Mouse (Mus musculus) CH12.LX (cell line): ENCODE measurements around the gene Ybx1. TPM values are rescaled to one million over a fixed set of nuclear protein-coding genes. Genes with fewer than 3 reads are reported as not detected.

Experiments
- DNase-seq: peaks from one replicate; pipeline ENCODE4 v3.0.0-alpha.2; 2013; ENCODE audit errors: extremely low read depth
- H3K27ac ChIP-seq: 2 replicates; pipeline ENCODE4 v1.5.1; 2012; ENCODE audit warnings: low read depth, mild to moderate bottlenecking, control low read depth, moderate library complexity; ENCODE audit not compliant: insufficient read depth
- H3K27me3 ChIP-seq: replicated peaks from 2 replicates; pipeline ENCODE3; 2012; ENCODE audit warnings: inconsistent platforms
- H3K36me3 ChIP-seq, 2 experiments: replicated peaks in 1 of 2; 2 replicates each; pipeline versions ENCODE3 to v1.6.1; 2012; ENCODE audit warnings: inconsistent platforms in 1 of 2, low read length in 1 of 2, mild to moderate bottlenecking in 1 of 2, mixed read lengths in 1 of 2, moderate library complexity in 1 of 2; ENCODE audit not compliant: control insufficient read depth in 1 of 2, insufficient read depth in 1 of 2
- H3K4me1 ChIP-seq, 2 experiments: 2 replicates each; pipeline ENCODE4 v1.6.1; 2012; ENCODE audit warnings: inconsistent platforms in 1 of 2, moderate library complexity in 1 of 2; ENCODE audit not compliant: insufficient read depth in 2 of 2, control insufficient read depth in 1 of 2
- H3K4me2 ChIP-seq: 2 replicates; pipeline ENCODE4 v1.6.1; 2012; ENCODE audit warnings: low read depth, mild to moderate bottlenecking, control low read depth; ENCODE audit not compliant: poor library complexity, insufficient read depth, severe bottlenecking
- H3K4me3 ChIP-seq, 3 experiments: fragments of 150-350 bp in 1 of 3; sonication (generic) in 1 of 3; replicated peaks in 1 of 3; 2 replicates each; pipeline versions ENCODE3 to v1.5.1; 2011 to 2012; ENCODE audit warnings: low read depth in 2 of 3, low read length in 2 of 3, mild to moderate bottlenecking in 2 of 3, moderate library complexity in 2 of 3, control low read depth in 1 of 3, improper control_type of control experiment in 1 of 3, inconsistent platforms in 1 of 3, mixed read lengths in 1 of 3; ENCODE audit not compliant: poor library complexity in 1 of 3
- H3K79me2 ChIP-seq: replicated peaks from 2 replicates; pipeline ENCODE4 v1.6.1; 2012; ENCODE audit warnings: mild to moderate bottlenecking, moderate library complexity; ENCODE audit not compliant: control insufficient read depth, poor library complexity, insufficient read depth, severe bottlenecking; ENCODE audit errors: extremely low read depth
- H3K9ac ChIP-seq: 2 replicates; pipeline ENCODE4 v1.6.1; 2012; ENCODE audit warnings: low read depth, mild to moderate bottlenecking, control low read depth, moderate library complexity; ENCODE audit not compliant: insufficient read depth
- H3K9me3 ChIP-seq: replicated peaks from 2 replicates; pipeline ENCODE3; 2012; ENCODE audit warnings: low read length, inconsistent platforms, mixed read lengths
- CHD2 ChIP-seq: IDR thresholded peaks from 2 replicates; pipeline ENCODE4 v1.6.1; 2011; ENCODE audit warnings: low read length, improper control_type of control experiment
- E2F4 ChIP-seq: IDR thresholded peaks from 2 replicates; pipeline ENCODE4 v1.6.1; 2011; ENCODE audit warnings: low read depth, low read length, improper control_type of control experiment; ENCODE audit not compliant: insufficient replicate concordance
- ELF1 ChIP-seq: IDR thresholded peaks from 2 replicates; pipeline ENCODE4 v1.6.1; 2014; ENCODE audit warnings: low read depth, mild to moderate bottlenecking, inconsistent platforms, low read length, improper control_type of control experiment
- HCFC1 ChIP-seq: IDR thresholded peaks from 2 replicates; pipeline ENCODE4 v1.6.1; 2012; ENCODE audit warnings: low read depth, mild to moderate bottlenecking, inconsistent platforms, low read length, improper control_type of control experiment
- IRF4 ChIP-seq: IDR thresholded peaks from 2 replicates; pipeline ENCODE4 v1.6.1; 2014; ENCODE audit warnings: low read depth, mild to moderate bottlenecking, inconsistent platforms, low read length, improper control_type of control experiment
- JUND ChIP-seq: conservative IDR thresholded peaks from 2 replicates; pipeline ENCODE4 v1.6.1; 2011; ENCODE audit warnings: low read depth, low read length, improper control_type of control experiment
- KAT2A ChIP-seq: IDR thresholded peaks from 2 replicates; pipeline ENCODE4 v1.6.1; 2012; ENCODE audit warnings: low read length, improper control_type of control experiment, inconsistent platforms; ENCODE audit not compliant: insufficient replicate concordance
- MAZ ChIP-seq: IDR thresholded peaks from 2 replicates; pipeline ENCODE4 v1.6.1; 2012; ENCODE audit warnings: low read depth, mild to moderate bottlenecking, inconsistent platforms, low read length, improper control_type of control experiment, moderate library complexity
- MEF2A ChIP-seq: IDR thresholded peaks from 2 replicates; pipeline ENCODE4 v1.6.1; 2014; ENCODE audit warnings: low read depth, mild to moderate bottlenecking, inconsistent platforms, low read length, improper control_type of control experiment, borderline replicate concordance
- MXI1 ChIP-seq: IDR thresholded peaks from 2 replicates; pipeline ENCODE4 v1.6.1; 2011; ENCODE audit warnings: mild to moderate bottlenecking, low read depth, low read length, improper control_type of control experiment
- NELFE ChIP-seq: IDR thresholded peaks from 2 replicates; pipeline ENCODE4 v1.6.1; 2011; ENCODE audit warnings: low read depth, low read length, improper control_type of control experiment
- NRF1 ChIP-seq: IDR thresholded peaks from 2 replicates; pipeline ENCODE4 v1.6.1; 2014; ENCODE audit warnings: low read depth, mild to moderate bottlenecking, inconsistent platforms, low read length, improper control_type of control experiment, moderate library complexity
- PAX5 ChIP-seq: IDR thresholded peaks from 2 replicates; pipeline ENCODE4 v1.6.1; 2012; ENCODE audit warnings: low read length, inconsistent platforms, mixed read lengths
- POLR2A ChIP-seq: IDR thresholded peaks from 2 replicates; pipeline ENCODE4 v1.6.1; 2011; ENCODE audit warnings: low read depth, mild to moderate bottlenecking, improper control_type of control experiment, low read length
- POLR2AphosphoS2 ChIP-seq: IDR thresholded peaks from 2 replicates; pipeline ENCODE4 v1.6.1; 2011; ENCODE audit warnings: low read depth, low read length, improper control_type of control experiment
- RCOR1 ChIP-seq: conservative IDR thresholded peaks from 2 replicates; pipeline ENCODE4 v1.6.1; 2012; ENCODE audit warnings: low read depth, mild to moderate bottlenecking, inconsistent platforms, low read length, improper control_type of control experiment
- SIN3A ChIP-seq: IDR thresholded peaks from 2 replicates; pipeline ENCODE4 v1.6.1; 2012; ENCODE audit warnings: low read length, improper control_type of control experiment, inconsistent platforms
- TBP ChIP-seq: conservative IDR thresholded peaks from 2 replicates; pipeline ENCODE4 v1.6.1; 2011; ENCODE audit warnings: low read depth, low read length, improper control_type of control experiment
- TCF12 ChIP-seq: IDR thresholded peaks from 2 replicates; pipeline ENCODE4 v1.6.1; 2014; ENCODE audit warnings: low read depth, mild to moderate bottlenecking, inconsistent platforms, low read length, improper control_type of control experiment
- USF1 ChIP-seq: IDR thresholded peaks from 2 replicates; pipeline ENCODE4 v1.6.1; 2014; ENCODE audit warnings: low read depth, mild to moderate bottlenecking, inconsistent platforms, low read length, improper control_type of control experiment
- ZC3H11A ChIP-seq: IDR thresholded peaks from 2 replicates; pipeline ENCODE4 v1.6.1; 2012; ENCODE audit warnings: low read depth, mild to moderate bottlenecking, inconsistent platforms, low read length, improper control_type of control experiment
- ZMIZ1 ChIP-seq: IDR thresholded peaks from 2 replicates; pipeline ENCODE4 v1.6.1; 2012; ENCODE audit warnings: low read depth, mild to moderate bottlenecking, inconsistent platforms, low read length, improper control_type of control experiment
- dilution Hi-C: fragments of 300-500 bp; cut with MboI; formaldehyde crosslinking; loops from 2 replicates; pipeline ENCODE4 v1.14.3; 2020; ENCODE audit warnings: low sequenced_read_pairs; ENCODE audit not compliant: extremely low pct_unique_long_range_greater_than_20kb, extremely low pct_ligation_motif_present
- in situ Hi-C: fragments of 300-500 bp; cut with MboI; formaldehyde crosslinking; loops from 3 replicates; pipeline ENCODE4 v1.14.3; 2019; ENCODE audit warnings: low sequenced_read_pairs, low pct_ligation_motif_present, low pct_unique_long_range_greater_than_20kb, mixed read lengths
- polyA plus RNA-seq: library from polyadenylated mRNA; unstranded; fragments of >175 nt; gene quantifications from 2 replicates; pipeline ENCODE4 v1.2.1, GENCODE M21; 2012; ENCODE audit warnings: low read depth; ENCODE audit not compliant: insufficient read length
- total RNA-seq, 2 experiments: library from RNA; depleted of rRNA; stranded (reverse); fragments of 300-350 nt in 1 of 2; fragments of >200 nt in 1 of 2; gene quantifications; 2 replicates each; pipeline ENCODE4 v1.2.3; 2012 to 2014

Ybx1 gene
- total and polyA plus RNA-seq, 3 experiments: 724 to 2,246 (median 901) TPM

DNA sequence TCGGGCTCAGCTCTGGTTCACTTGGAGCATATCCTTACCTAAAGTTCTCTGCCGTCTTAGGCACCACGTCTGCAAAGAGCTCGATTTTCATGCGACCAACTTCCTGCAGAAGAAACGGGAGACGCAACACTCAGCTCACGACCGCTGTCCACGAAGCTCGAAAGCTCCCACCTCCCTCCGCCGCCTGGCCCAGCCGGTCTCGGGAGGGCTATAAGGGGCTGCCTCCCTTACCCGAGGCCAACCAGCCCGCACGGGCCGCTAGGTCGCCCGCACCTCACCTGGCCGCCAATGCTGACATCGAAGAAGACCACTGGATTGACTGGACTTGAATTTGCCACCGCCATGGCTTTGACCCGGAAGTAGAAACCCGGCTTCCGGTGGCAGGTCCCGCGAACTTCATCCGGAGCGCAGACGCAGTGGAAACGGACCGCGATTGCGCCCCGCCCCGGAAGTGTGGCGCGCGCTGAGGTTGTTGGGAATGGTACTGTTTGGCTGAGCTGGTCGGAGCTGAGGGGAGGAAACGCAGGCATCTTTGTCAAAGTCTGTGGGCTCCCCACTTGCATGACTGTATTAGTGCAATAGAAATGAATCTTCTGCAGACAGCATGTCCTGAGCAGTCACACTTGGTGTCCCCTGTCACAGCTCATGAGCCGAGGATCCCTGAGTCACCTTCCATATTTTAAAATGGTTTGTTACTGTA lies 25.9 kb upstream of the Ybx1 start, which contains the start of gene Ppih:
Gene Ppih, minus strand, starts transcription at position 416 of the 700 bp plus-strand sequence.
- Histone ChIP-seq H3K79me2 (peaks cover 10% of the 10 kb centered on the region), H3K4me1 (peaks cover 11 to 47% of the 10 kb centered on the region in 2 experiments), H3K9me3 (no peaks in the 10 kb centered on the region), H3K9ac (peak within 1 kb of the TSS; percentile 80), H3K27me3 (no peaks in the 10 kb centered on the region), H3K36me3 (peaks cover 32 to 40% of the 10 kb centered on the region in 2 experiments), H3K4me3 (peak within 1 kb of the TSS; percentile 93 to 96 (median 94)), H3K4me2 (peak within 1 kb of the TSS; percentile 80), H3K27ac (peak within 1 kb of the TSS; percentile 50)
- dilution Hi-C loops: no loop called here
- in situ Hi-C loops: no loop called here
- DNase-seq: peak; percentile 93
- TF ChIP-seq IRF4: 0 out of 2 replicates have a peak, but pooled peaks have one; percentile 38
- peak; percentile 82 for TF ChIP-seq TBP
- TF ChIP-seq E2F4: no peak
- peak; percentile 66; the same call in 1 of the 2 replicates for TF ChIP-seq ZMIZ1
- TF ChIP-seq KAT2A: peak; percentile 89; the same call in 1 of the 2 replicates
- TF ChIP-seq TCF12: peak; percentile 92
- no peak for TF ChIP-seq RCOR1
- TF ChIP-seq ELF1: peak; percentile 91
- TF ChIP-seq POLR2A: peak; percentile 93
- peak; percentile 77; the same call in 1 of the 2 replicates for TF ChIP-seq POLR2AphosphoS2
- peak; percentile 87 for TF ChIP-seq CHD2
- TF ChIP-seq NRF1: peak; percentile 84
- no peak for TF ChIP-seq ZC3H11A
- peak; percentile 91 for TF ChIP-seq HCFC1
- peak; percentile 90 for TF ChIP-seq SIN3A
- no peak for TF ChIP-seq MEF2A
- peak; percentile 82 for TF ChIP-seq NELFE
- TF ChIP-seq MXI1: peak; percentile 47; the same call in 1 of the 2 replicates

DNA sequence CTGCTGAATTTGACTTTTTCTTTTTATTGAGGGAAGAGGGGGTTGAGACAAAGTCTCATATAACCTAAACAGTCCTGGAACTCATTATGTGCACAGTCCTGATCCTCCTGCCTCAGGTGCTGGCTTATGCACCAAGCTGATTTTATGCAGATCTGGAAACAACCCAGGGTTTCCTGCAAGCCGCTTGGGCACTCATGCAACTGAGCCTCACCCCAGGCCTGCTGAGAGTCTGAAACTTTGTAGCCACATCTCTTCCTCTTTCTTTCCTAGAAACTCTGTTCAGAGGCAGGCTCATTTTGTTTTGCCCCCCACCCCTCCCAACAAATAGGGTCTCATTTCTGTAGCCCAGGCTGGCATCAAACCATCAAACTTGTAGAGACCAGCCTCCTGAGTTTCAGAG lies 19.4 kb upstream of the Ybx1 start:
- DNase-seq: no peak
- TF ChIP-seq JUND (no peak), MAZ (no peak), USF1 (no peak), MEF2A (no peak), PAX5 (no peak)
- TF ChIP-seq, all 38 proteins: peak for 0
- Histone ChIP-seq H3K36me3 (peaks cover 67 to 91% of the 10 kb centered on the region in 2 experiments), H3K9ac (no peak overlapping the region), H3K27me3 (no peaks in the 10 kb centered on the region), H3K4me3 (no peak overlapping the region), H3K4me2 (no peak overlapping the region), H3K9me3 (no peaks in the 10 kb centered on the region), H3K4me1 (peaks cover 9 to 32% of the 10 kb centered on the region in 2 experiments; a peak in 3 of 4 replicates), H3K79me2 (no peaks in the 10 kb centered on the region), H3K27ac (peak overlapping the region; percentile 81)
- dilution Hi-C loops (no loop called here), in situ Hi-C loops (no loop called here)
